Mouse (Mus musculus) urinary bladder, adult 18-20 months (tissue): ENCODE measurements around the gene Tpgs1.

Source experiments
- DNase-seq, 2 experiments: peaks; one replicate each; pipeline ENCODE4 v3.0.0; 2022; ENCODE audit warnings: low spot score in 2 of 2, mixed read lengths in 2 of 2

Tpgs1 gene

DNA sequence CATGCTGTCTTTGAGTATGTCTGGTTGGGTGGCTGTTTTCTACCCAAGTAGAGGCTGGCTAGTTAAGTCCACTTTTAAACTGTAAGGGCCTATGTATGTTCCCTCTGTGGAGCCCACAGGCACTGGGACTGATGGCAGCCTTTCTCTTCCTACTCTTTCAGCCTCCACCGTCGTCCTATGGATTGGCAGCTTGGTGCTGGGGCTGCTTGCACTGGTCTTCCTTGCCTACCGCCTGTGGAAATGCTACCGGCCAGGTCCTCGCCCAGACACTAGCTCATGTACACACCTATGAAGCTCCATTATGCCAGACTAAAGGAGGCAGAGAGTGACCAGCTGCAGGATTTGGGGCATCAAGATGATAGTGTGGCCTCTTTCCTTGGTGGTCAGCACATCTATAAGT lies 1.1 kb upstream of the Tpgs1 start:
- no peak for DNase-seq

DNA sequence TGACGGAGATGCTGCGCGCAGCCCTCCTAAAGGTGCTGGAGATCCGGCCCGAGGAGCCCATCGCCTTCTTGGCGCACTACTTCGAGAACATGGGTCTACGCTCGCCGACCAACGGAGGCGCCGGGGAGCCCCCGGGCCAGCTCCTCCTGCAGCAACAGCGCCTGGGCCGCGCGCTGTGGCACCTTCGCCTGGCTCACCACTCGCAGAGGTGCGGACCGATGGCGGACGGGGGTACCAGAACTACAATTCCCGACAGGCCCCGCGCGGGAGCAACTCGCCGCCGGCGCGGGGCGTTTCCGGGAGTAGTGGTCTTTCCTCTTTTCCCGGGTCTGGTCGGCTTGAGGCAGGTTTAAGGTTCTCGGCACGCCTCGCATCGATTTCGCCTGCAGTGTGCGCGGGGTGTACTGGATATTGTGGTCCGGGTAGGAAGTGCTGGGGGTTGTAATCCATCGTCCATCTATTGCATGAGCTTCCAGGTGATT lies 448 bp downstream of the Tpgs1 start:
- DNase-seq: peak; percentile 67 to 77

DNA sequence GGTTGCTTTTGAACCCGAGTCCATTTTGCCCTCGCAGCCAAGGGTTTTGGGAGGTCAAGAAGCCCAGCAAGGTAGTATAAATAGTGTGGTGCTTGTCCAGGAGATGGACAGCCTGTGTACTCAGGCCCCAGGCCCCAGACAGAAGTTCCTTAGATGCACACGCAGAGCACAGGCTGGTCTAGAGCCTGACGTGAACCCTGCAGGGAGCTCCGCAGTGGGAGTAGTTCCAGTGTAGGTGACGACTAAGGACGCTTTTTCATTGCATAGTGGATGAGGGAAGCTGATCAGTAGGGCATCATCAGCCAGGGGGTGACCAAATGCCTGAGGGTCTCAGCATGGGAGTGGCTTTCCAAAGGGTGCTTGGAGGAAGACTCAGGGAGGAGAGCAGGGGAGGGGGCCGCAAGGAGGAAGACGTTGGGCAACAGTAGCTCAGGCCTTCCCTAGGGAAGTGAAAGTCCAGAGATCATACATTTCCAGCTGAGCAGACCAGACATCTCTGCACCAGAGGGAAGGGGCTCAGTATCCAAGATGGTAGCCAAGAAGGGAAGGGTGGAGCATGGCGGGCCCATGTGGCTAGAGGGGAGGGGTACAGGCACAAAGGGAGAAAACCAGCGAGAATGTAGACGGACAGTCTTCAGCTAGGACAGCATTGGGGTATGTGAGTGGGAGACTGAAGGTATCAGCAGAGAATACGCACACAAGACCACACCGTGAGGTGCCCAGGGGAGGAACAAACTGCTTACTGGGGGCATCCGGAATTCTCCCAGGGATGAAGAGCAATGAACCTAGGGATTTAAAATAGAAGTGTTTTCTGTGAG lies 1.1 kb downstream of the Tpgs1 start:
- no peak for DNase-seq

DNA sequence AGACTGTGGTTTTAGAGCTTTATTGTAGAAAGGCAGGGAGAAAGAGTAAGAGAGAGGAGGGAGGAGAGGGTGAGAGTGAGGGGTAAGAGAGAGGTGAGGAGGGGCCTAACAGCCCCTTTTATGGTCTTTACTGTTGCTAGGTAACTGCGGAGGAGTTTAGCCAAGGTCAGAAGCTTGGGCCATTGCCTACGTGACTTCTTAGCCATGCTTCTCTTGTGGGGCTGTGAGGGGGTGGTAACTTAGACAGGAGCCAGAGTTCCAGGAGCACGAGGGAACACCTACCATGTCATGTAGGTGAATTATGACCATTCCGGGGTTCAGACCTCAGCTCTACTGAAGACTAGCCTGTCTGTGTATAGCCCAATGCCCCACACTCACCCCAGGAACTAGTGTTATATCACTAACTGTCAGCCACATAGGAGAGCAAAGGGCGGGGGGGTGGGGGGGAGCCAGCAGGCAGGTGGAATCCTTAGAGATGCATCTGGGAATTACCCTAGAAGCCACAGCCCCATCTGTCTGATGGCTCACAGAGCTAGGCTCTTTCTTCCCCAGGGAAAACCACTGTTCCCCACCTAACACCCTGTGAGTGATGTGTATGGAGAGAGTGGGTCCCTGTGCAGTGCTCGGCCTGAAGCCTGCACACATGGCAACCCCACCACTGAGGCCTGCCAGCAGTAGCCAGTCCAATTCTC lies 2.4 kb downstream of the Tpgs1 start:
- no peak for DNase-seq

- no peak for DNase-seq
Observed at GRCm38 (mm10) chr10:79672088-79672455, 2.9 kb downstream of the Tpgs1 start.

- DNase-seq: no peak
Observed at GRCm38 (mm10) chr10:79673054-79673453, 3.9 kb downstream of the Tpgs1 start.

GRCm38 (mm10) chr10:79675346-79676035 lies 6.3 kb downstream of the Tpgs1 start:
- DNase-seq: no peak

- DNase-seq: no peak
Observed at GRCm38 (mm10) chr10:79680606-79681495, 11.7 kb downstream of the Tpgs1 start.

- DNase-seq: peak; percentile 97 to 99
Observed at GRCm38 (mm10) chr10:79681591-79682245, 12.5 kb downstream of the Tpgs1 start, which contains the start of gene Cdc34. Gene Cdc34 (plus strand): TSS chr10:79682195.

- DNase-seq: no peak
Observed at GRCm38 (mm10) chr10:79682551-79682915, 13.4 kb downstream of the Tpgs1 start.

GRCm38 (mm10) chr10:79682916-79683582 lies 13.9 kb downstream of the Tpgs1 start:
- no peak for DNase-seq

DNA sequence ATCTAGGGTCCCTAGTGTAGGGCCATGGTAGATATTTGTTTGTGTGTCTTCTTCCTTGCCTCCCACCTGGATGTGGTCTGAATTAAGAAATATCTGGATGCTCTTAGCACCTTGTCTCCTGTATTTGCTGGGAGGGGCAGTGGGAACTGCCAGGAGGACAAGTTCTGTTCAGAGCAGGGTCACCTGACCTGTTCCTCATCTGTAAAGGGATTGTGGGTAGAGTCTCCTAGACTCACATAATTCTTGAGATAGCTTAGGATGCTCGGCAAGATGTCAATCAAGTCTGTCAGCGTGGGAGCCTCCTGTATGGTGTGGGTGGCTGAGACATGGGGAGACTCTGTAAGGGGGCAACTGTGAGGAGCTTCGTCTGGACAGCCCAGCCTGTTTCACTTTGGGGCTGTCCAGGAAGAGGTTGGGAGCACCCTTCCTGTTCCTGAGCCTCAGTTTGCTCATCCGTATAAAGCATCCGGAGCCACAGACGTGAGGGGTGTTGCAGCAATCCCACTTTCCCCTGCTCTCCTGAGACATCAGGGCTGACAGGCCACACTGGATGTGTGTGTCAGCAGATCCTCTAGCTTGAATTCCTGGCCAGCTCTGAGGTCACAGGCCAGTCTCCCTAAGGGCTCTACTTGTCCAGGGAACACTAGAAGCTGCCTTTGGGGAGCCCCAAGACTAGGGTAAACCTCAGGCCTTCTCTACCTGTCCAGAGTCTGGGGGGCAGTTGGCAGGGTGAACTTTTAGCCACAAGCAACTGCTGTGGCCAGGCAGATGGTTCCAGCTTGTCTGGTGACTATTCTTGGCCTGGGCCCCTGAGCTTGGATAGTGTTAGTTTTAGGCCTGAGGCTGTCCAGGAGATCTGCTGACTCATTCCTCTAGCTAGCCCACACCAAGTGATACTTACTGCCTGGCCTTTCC lies 14.8 kb downstream of the Tpgs1 start:
- no peak for DNase-seq

DNA sequence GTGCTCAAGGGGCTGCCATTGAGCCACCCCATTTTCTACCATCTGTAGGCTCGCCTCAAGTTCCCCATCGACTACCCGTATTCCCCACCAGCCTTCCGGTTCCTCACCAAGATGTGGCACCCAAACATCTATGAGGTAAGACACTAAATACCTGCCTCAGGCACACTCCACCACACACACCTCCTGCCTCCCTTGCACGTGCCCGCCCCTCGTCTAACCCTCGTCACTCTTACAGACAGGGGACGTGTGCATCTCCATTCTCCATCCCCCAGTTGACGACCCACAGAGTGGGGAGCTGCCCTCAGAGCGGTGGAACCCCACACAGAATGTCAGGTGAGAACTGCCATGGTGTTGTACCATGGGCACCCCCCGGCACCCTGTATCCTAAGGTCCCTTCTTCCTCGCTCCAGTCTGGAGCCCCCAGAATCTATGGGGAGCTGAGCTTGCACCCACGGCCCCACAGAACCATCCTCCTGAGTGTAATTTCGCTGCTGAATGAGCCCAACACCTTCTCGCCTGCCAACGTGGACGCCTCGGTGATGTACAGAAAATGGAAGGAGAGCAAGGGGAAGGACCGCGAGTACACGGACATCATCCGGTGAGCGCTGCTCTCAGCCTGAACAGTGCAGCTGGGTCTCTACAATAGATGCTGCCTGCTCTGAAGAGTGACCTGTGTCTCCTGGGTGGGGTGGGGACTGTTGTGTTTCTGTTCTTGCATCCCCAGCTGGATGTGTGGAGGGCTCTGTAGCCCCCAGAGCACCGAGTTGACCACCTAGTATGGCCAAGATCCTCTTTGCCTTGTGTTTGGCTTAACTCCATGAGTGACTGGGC lies 15.8 kb downstream of the Tpgs1 start:
- no peak for DNase-seq

DNA sequence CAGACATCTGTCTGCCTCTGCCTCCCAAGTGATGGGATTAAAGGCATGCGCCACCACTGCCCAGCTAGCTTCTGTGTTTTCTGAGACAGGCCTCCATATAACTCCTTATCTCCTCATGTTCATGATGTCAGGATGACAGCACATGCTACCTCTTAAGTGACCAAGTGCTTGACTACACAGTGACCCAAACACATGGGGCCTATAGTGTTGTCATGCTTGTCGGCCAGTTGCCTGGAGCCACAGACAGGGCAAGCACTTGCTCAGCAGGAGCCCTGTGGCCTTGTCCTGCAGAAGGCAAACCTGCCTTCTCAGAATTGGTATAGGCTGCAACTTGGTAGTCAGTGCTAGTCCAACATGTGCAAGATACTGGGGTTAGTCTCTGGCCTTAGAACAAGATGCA lies 17.1 kb downstream of the Tpgs1 start:
- DNase-seq: no peak

DNA sequence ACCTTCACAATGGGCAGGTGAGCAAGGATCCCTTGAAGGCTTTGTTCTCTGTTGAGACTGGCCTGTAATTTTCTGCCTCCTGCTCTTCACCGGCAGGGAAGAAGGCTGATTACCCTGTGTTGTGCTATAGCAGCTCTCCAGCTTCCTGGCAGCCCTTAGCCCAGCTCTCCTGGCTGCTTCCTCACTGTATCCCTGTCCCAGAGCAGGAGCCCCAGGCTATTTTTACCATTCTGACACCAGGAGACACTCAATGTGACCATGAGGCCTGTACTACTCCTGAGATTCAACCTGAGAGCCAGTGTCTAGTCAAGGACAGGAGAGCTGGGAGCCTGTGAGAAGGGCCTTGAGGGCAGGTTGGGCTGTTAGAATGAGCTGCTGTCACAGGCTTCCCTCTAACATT lies 17.5 kb downstream of the Tpgs1 start:
- no peak for DNase-seq

DNA sequence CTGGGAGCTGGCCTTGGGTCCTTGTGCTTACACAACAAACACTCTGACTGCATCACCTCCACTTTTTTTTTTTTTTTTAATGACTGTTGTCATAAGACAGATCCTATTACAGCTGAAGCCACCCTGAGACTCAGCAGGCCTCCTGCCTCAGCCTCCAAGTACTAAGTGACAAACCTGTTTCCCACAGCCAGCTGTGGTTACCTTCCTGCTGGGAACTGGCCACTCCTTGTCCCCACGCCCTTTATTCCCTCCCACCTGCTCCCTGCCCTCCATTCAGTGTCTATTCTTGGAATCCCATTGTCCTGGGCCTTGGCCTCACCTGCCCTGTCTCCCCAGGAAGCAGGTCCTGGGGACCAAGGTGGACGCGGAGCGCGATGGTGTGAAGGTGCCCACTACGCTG lies 18.3 kb downstream of the Tpgs1 start:
- DNase-seq: no peak

DNA sequence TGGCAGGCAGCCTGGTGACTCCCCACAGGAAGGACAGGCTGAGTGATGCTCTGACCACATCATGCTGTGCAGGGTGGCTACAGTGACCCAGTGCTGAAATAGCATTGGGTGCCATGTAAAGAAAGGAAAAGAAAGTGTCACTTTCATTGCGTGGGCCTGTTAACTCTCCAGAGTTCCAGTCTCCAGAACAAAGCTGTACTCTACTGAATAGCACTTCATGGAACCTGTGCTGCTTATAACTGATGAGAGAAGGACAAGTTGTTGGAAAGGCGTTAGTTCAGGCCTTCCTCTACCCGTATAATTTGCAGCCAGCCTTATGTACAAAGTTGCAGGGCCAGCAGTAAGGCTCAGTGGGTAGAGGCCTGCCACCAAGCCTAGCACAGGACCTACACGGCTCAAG lies 19.6 kb downstream of the Tpgs1 start, which contains the start of gene Gzmm:
Gene Gzmm (plus strand): TSS at position 301 of the 400 bp plus-strand sequence.
- DNase-seq: no peak

GRCm38 (mm10) chr10:79689178-79689577 lies 20.0 kb downstream of the Tpgs1 start:
- DNase-seq: no peak
